Mouse (Mus musculus) ovary, adult 10 weeks (tissue): ENCODE measurements around the gene Smim10l1. TPM values are rescaled to one million over a fixed set of nuclear protein-coding genes. Genes with fewer than 3 reads are reported as not detected.

ENCODE experiments used
- polyA plus RNA-seq: library from polyadenylated mRNA; stranded (reverse); fragments of 350-450 nt; fragmentation: Illumina TruSeq; extraction: RNeasy Lipid Tissue Mini Kit (QIAGEN cat#74804); gene quantifications from one replicate; pipeline ENCODE4 v1.2.3, GENCODE M21; 2014

Smim10l1 gene
- 315 TPM for polyA plus RNA-seq

GRCm38 (mm10) chr6:133104609-133104921, at the start of gene Smim10l1:
Smim10l1 (plus strand) TSS chr6:133104909.

GRCm38 (mm10) chr6:133055716-133056115, 49.0 kb upstream of the Smim10l1 start, which contains the start of gene Tas2r140:
Tas2r140 (minus strand) TSS chr6:133055816.

Other genes with a start within 250 kb of the Smim10l1 start
- gene Tas2r116, start 249.5 kb upstream of the Smim10l1 start, polyA plus RNA-seq: not detected
- not detected for gene Tas2r110, start 236.9 kb upstream of the Smim10l1 start, polyA plus RNA-seq
- gene Tas2r113, start 211.9 kb upstream of the Smim10l1 start, polyA plus RNA-seq: not detected
- gene Tas2r125, start 195.3 kb upstream of the Smim10l1 start, polyA plus RNA-seq: not detected
- not detected for gene Tas2r129, start 153.8 kb upstream of the Smim10l1 start, polyA plus RNA-seq
- gene Tas2r131, start 147.0 kb upstream of the Smim10l1 start, polyA plus RNA-seq: not detected
- not detected for gene Tas2r109, start 123.9 kb upstream of the Smim10l1 start, polyA plus RNA-seq
- not detected for gene Tas2r103, start 67.8 kb upstream of the Smim10l1 start, polyA plus RNA-seq
- gene Tas2r140, start 49.1 kb upstream of the Smim10l1 start, polyA plus RNA-seq: not detected
- not detected for gene 5530400C23Rik, start 187.3 kb downstream of the Smim10l1 start, polyA plus RNA-seq